Mouse (Mus musculus) cerebellum, adult 9-11 months (tissue): ENCODE data around the gene Btbd2.

Source experiments
- DNase-seq: peaks from one replicate; pipeline ENCODE4 v3.0.0; 2022

The Btbd2 gene

GRCm38 (mm10) chr10:80604988-80605387, 51.9 kb downstream of the Btbd2 start:
- peak; percentile 54 for DNase-seq

- DNase-seq, result peak; percentile 62
Measured at GRCm38 (mm10) chr10:80604001-80604509, 52.8 kb downstream of the Btbd2 start.

- DNase-seq, result peak; percentile 46
Measured at GRCm38 (mm10) chr10:80603364-80603763, 53.5 kb downstream of the Btbd2 start.

- DNase-seq, result peak; percentile 94
Measured at GRCm38 (mm10) chr10:80602698-80603325, 54.1 kb downstream of the Btbd2 start, which contains the start of the genes Scamp4 and Adat3. TSS of gene Scamp4 (plus strand) at chr10:80602872. TSS of gene Adat3 (plus strand) at chr10:80602880.

- DNase-seq, result no peak
Measured at GRCm38 (mm10) chr10:80596318-80596717, 60.6 kb downstream of the Btbd2 start.
